Mouse (Mus musculus) heart, postnatal 0 days (tissue): ENCODE data around the gene Slc12a3.

Experiments used
- CTCF ChIP-seq: IDR thresholded peaks from 2 replicates; pipeline ENCODE4 v1.5.1; 2016; ENCODE audit warnings: antibody characterized with exemption, control low read depth, low read depth
- EP300 ChIP-seq: IDR thresholded peaks from 2 replicates; pipeline ENCODE4 v1.6.1; 2016; ENCODE audit warnings: antibody characterized with exemption, low read depth

GRCm38 (mm10) chr8:94354571-94354970 lies 25.6 kb downstream of the Slc12a3 start:
- TF ChIP-seq CTCF, result no peak
- peak; percentile 42; the same call in 1 of the 2 replicates for TF ChIP-seq EP300
